Mouse (Mus musculus) ES-Bruce4 (cell line): ENCODE data around the gene Ola1.

ENCODE experiments used
- CTCF ChIP-seq: IDR thresholded peaks from one replicate; pipeline ENCODE4 v1.8.1; 2011; ENCODE audit warnings: low read depth, low read length
- POLR2A ChIP-seq: IDR thresholded peaks from one replicate; pipeline ENCODE4 v1.8.1; 2011; ENCODE audit warnings: low read length; ENCODE audit not compliant: insufficient read depth

GRCm38 (mm10) chr2:73056090-73056956 is 162.4 kb downstream of the Ola1 start:
- TF ChIP-seq CTCF: no peak
- no peak for TF ChIP-seq POLR2A
